Mouse (Mus musculus): ENCODE measurements around the gene P4htm. TPM values are rescaled to one million over a fixed set of nuclear protein-coding genes. Genes with fewer than 3 reads are reported as not detected.

The P4htm gene
- total and polyA plus RNA-seq, 3 experiments: 0.08 to 0.22 TPM; not detected in 1

DNA sequence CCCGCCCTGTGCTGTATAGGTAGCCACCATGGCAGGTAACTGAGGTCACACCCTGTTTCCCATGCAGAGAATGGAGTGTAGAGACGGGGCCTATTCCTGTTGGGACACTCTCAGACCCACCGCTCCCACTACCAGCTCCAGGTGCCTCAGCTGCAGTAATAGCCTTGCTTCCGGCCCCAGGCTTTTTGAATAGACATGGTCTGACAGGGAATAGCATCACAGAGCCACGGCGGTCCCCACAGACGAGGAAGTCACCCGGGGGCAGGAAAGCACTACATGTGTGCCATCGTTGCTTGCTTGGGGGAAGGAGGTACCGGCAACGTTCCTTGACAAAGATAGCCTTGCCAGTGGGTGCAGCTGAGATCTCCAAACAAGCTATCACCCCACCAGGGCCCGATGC is 22.5 kb downstream of the P4htm start (continued):
- TF ChIP-seq HCFC1 (IDR thresholded peaks at IDR 0.05; ENCODE audit: low read depth, low read length): no peak

- H3K9ac ChIP-seq (ENCODE audit: control insufficient read depth, low read depth, low read length, poor library complexity, severe bottlenecking): no peak overlapping the region
- H3K4me1 ChIP-seq (ENCODE audit: control insufficient read depth in 1 of 2, insufficient read depth in 2 of 2, low read length in 2 of 2): peaks cover 0 to 13% of the 10 kb centered on the region in 2 experiments; a peak in 3 of 4 replicates
- H3K9me3 ChIP-seq (replicated peaks; ENCODE audit: insufficient read depth, low read length): no peaks in the 10 kb centered on the region
- H3K36me3 ChIP-seq (ENCODE audit: control insufficient read depth in 1 of 2, insufficient read depth in 2 of 2, low read length in 2 of 2): peaks cover 0 to 4% of the 10 kb centered on the region in 2 experiments; a peak in 3 of 4 replicates
- TF ChIP-seq ZNF384 (IDR thresholded peaks at IDR 0.05; ENCODE audit: low read depth, low read length): no peak
- no peak for TF ChIP-seq TCF12 (IDR thresholded peaks at IDR 0.05; ENCODE audit: low read depth, low read length)
- TF ChIP-seq BHLHE40 (IDR thresholded peaks at IDR 0.05; ENCODE audit: borderline replicate concordance, low read depth, low read length): 0 out of 2 replicates have a peak, but pooled peaks have one; percentile 22
- peak; percentile 44 to 71 (median 63); a peak in 5 of 6 replicates for TF ChIP-seq CTCF (IDR thresholded peaks at IDR 0.05 in 2 of 3, conservative IDR thresholded peaks at IDR 0.05 in 1 of 3; ENCODE audit: control insufficient read depth in 1 of 3, insufficient read depth in 1 of 3, low read depth in 2 of 3, low read length in 3 of 3, poor library complexity in 1 of 3, severe bottlenecking in 1 of 3)
- peak; percentile 25; the same call in 1 of the 2 replicates for TF ChIP-seq ZC3H11A (IDR thresholded peaks at IDR 0.05; ENCODE audit: low read depth, low read length)
- peak; percentile 33 for TF ChIP-seq RAD21 (IDR thresholded peaks at IDR 0.05; ENCODE audit: low read depth, low read length)
- no peak for TF ChIP-seq CHD2 (IDR thresholded peaks at IDR 0.05; ENCODE audit: low read length)
- TF ChIP-seq MEF2A (IDR thresholded peaks at IDR 0.05; ENCODE audit: extremely low read depth, insufficient replicate concordance, low read depth, low read length, poor library complexity, severe bottlenecking): no peak
- TF ChIP-seq TBP (IDR thresholded peaks at IDR 0.05; ENCODE audit: low read depth, low read length): no peak
- TF ChIP-seq NELFE (IDR thresholded peaks at IDR 0.05; ENCODE audit: low read depth, low read length): no peak
- TF ChIP-seq KAT2A (conservative IDR thresholded peaks at IDR 0.05; ENCODE audit: low read depth, low read length): no peak
- TF ChIP-seq SMC3 (IDR thresholded peaks at IDR 0.05; ENCODE audit: low read depth, low read length): peak; percentile 60
- no peak for TF ChIP-seq EP300 (IDR thresholded peaks at IDR 0.05; ENCODE audit: low read depth in 1 of 2, low read length in 2 of 2)
- no peak for TF ChIP-seq CHD1 (IDR thresholded peaks at IDR 0.05; ENCODE audit: low read depth, low read length)
- no peak for TF ChIP-seq NRF1 (IDR thresholded peaks at IDR 0.05; ENCODE audit: insufficient read depth, low read depth, low read length, poor library complexity, severe bottlenecking)
- no peak for TF ChIP-seq POLR2AphosphoS5 (IDR thresholded peaks at IDR 0.05; ENCODE audit: borderline replicate concordance, low read depth, low read length)
- no peak for TF ChIP-seq ELF1 (IDR thresholded peaks at IDR 0.05; ENCODE audit: low read depth, low read length)
- no peak for TF ChIP-seq POLR2A (IDR thresholded peaks at IDR 0.05; ENCODE audit: control insufficient read depth in 1 of 2, insufficient read depth in 1 of 2, low read depth in 1 of 2, low read length in 2 of 2, poor library complexity in 1 of 2)
- no peak for TF ChIP-seq USF1 (IDR thresholded peaks at IDR 0.05; ENCODE audit: low read depth, low read length)
- no peak for TF ChIP-seq ZMIZ1 (IDR thresholded peaks at IDR 0.05; ENCODE audit: low read depth, low read length)
- TF ChIP-seq E2F4 (IDR thresholded peaks at IDR 0.05; ENCODE audit: borderline replicate concordance, low read depth, low read length): no peak
- no peak for TF ChIP-seq UBTF (IDR thresholded peaks at IDR 0.05; ENCODE audit: borderline replicate concordance, insufficient read depth, low read depth, low read length)
- no peak for TF ChIP-seq ETS1 (IDR thresholded peaks at IDR 0.05; ENCODE audit: low read depth, low read length)
- no peak for TF ChIP-seq GATA1 (IDR thresholded peaks at IDR 0.05; ENCODE audit: low read depth, low read length)
- TF ChIP-seq MYC (IDR thresholded peaks at IDR 0.05; ENCODE audit: low read depth, low read length): no peak
- H3K27ac ChIP-seq (ENCODE audit: control insufficient read depth, low read depth, low read length): no peak overlapping the region
- no peaks in the 10 kb centered on the region for H3K27me3 ChIP-seq (ENCODE audit: control insufficient read depth in 1 of 2, insufficient read depth in 2 of 2, low read length in 2 of 2)
- no peak overlapping the region for H3K4me3 ChIP-seq (ENCODE audit: control insufficient read depth in 1 of 2, insufficient read depth in 1 of 2, low read depth in 2 of 2, low read length in 2 of 2)
- H3K79me2 ChIP-seq (ENCODE audit: control insufficient read depth, insufficient read depth, low read length, poor library complexity): peaks cover 17% of the 10 kb centered on the region
- DNase-seq (ENCODE audit: low read depth, low spot score): peak; percentile 66
Observed at GRCm38 (mm10) chr9:108573774-108574690, 23.4 kb downstream of the P4htm start.
